Mouse (Mus musculus): ENCODE data around the gene Ahcyl1. TPM values are rescaled to one million over a fixed set of nuclear protein-coding genes. Genes with fewer than 3 reads are reported as not detected.

The Ahcyl1 gene
- polyA plus RNA-seq, 1 experiment from 2014 or later, result 110 TPM

Other genes with a start within 250 kb of the Ahcyl1 start
- 1.7 and 2.3 TPM in 2 replicates for gene Kcnc4, start 237.0 kb downstream of the Ahcyl1 start, polyA plus RNA-seq (2015; fragmentation: Nextera tagmentation; extraction: Ambion mirVana)
- gene Slc6a17, start 178.5 kb downstream of the Ahcyl1 start, polyA plus RNA-seq (2015; fragmentation: Nextera tagmentation; extraction: Ambion mirVana), result 16.0 and 21.6 TPM in 2 replicates
- gene Ubl4b, start 141.5 kb downstream of the Ahcyl1 start, polyA plus RNA-seq (2015; fragmentation: Nextera tagmentation; extraction: Ambion mirVana), result not detected in 2 replicates
- gene Alx3, start 101.5 kb downstream of the Ahcyl1 start, polyA plus RNA-seq (2015; fragmentation: Nextera tagmentation; extraction: Ambion mirVana), result 2.7 and 4.9 TPM in 2 replicates
- not detected in 2 replicates for gene Gm10961, start 65.2 kb downstream of the Ahcyl1 start, polyA plus RNA-seq (2015; fragmentation: Nextera tagmentation; extraction: Ambion mirVana)
- 145 and 148 TPM in 2 replicates for gene Strip1, start 64.9 kb downstream of the Ahcyl1 start, polyA plus RNA-seq (2015; fragmentation: Nextera tagmentation; extraction: Ambion mirVana)
- 7.3 and 8.1 TPM in 2 replicates for gene Csf1, start 63.9 kb upstream of the Ahcyl1 start, polyA plus RNA-seq (2015; fragmentation: Nextera tagmentation; extraction: Ambion mirVana)
- gene Eps8l3, start 180.7 kb upstream of the Ahcyl1 start, polyA plus RNA-seq (2015; fragmentation: Nextera tagmentation; extraction: Ambion mirVana), result not detected in 2 replicates
- gene Gstm5, start 199.3 kb upstream of the Ahcyl1 start, polyA plus RNA-seq (2015; fragmentation: Nextera tagmentation; extraction: Ambion mirVana), result 173 and 174 TPM in 2 replicates
- gene Gstm7, start 235.3 kb upstream of the Ahcyl1 start, polyA plus RNA-seq (2015; fragmentation: Nextera tagmentation; extraction: Ambion mirVana), result 65.5 and 70.7 TPM in 2 replicates
- gene Gstm6, start 247.2 kb upstream of the Ahcyl1 start, polyA plus RNA-seq (2015; fragmentation: Nextera tagmentation; extraction: Ambion mirVana), result 10.2 and 11.7 TPM in 2 replicates

Measured in forebrain, embryonic 16.5 days (tissue).